Mouse (Mus musculus): ENCODE results near the gene Dffb. TPM values are rescaled to one million over a fixed set of nuclear protein-coding genes. Genes with fewer than 3 reads are reported as not detected.
"Not testable (repeated sequence)": the region's sequence is repeated elsewhere in the genome, so short reads cannot be mapped to it uniquely, and the experiment has no call there.

Dffb gene
- total and polyA plus RNA-seq, 2 experiments from 2014 or later, result 3.0 to 4.2 TPM

- no peak for ATAC-seq (ENCODE audit: insufficient read depth, low read depth)
Observed at GRCm38 (mm10) chr4:153929425-153929824, 45.5 kb downstream of the Dffb start.

GRCm38 (mm10) chr4:153928772-153929299, 46.1 kb downstream of the Dffb start:
- 79% methylated on average over 11 of the region's 11 CpGs for WGBS
- no peak for DNase-seq (ENCODE audit: low spot score)
- H3K27me3 ChIP-seq (ENCODE audit: control insufficient read depth, insufficient read depth, low read length), result no peaks in the 10 kb centered on the region
- no peaks in the 10 kb centered on the region for H3K4me1 ChIP-seq (ENCODE audit: control insufficient read depth, insufficient read depth)
- H3K9me3 ChIP-seq (replicated peaks; ENCODE audit: control insufficient read depth, low read length), result no peaks in the 10 kb centered on the region
- no peak overlapping the region for H3K4me2 ChIP-seq (ENCODE audit: low read depth, low read length)
- H3K4me3 ChIP-seq (ENCODE audit: low read depth, low read length), result no peak overlapping the region
- H3K27ac ChIP-seq (ENCODE audit: low read depth), result no peak overlapping the region
- no peaks in the 10 kb centered on the region for H3K36me3 ChIP-seq (replicated peaks; ENCODE audit: control insufficient read depth, insufficient read depth, low read length)
- no peak for ATAC-seq (ENCODE audit: insufficient read depth, low read depth)
- no peak overlapping the region for H3K9ac ChIP-seq (replicated peaks; ENCODE audit: low read depth, low read length)
- no peak for TF ChIP-seq EP300 (IDR thresholded peaks at IDR 0.05; ENCODE audit: low read depth)
- no peak for TF ChIP-seq CTCF (IDR thresholded peaks at IDR 0.05; ENCODE audit: low read depth)

More at GRCm38 (mm10) chr4:153929425-153929824, 45.5 kb downstream of the Dffb start:
- TF ChIP-seq EP300 (IDR thresholded peaks at IDR 0.05; ENCODE audit: low read depth), result no peak
- TF ChIP-seq CTCF (IDR thresholded peaks at IDR 0.05; ENCODE audit: low read depth), result no peak
- Histone ChIP-seq H3K9me3 (replicated peaks; ENCODE audit: control insufficient read depth, low read length) (no peaks in the 10 kb centered on the region), H3K4me3 (ENCODE audit: low read depth, low read length) (no peak overlapping the region), H3K27me3 (ENCODE audit: control insufficient read depth, insufficient read depth, low read length) (no peaks in the 10 kb centered on the region), H3K4me2 (ENCODE audit: low read depth, low read length) (no peak overlapping the region), H3K36me3 (replicated peaks; ENCODE audit: control insufficient read depth, insufficient read depth, low read length) (no peaks in the 10 kb centered on the region), H3K27ac (ENCODE audit: low read depth) (no peak overlapping the region), H3K9ac (replicated peaks; ENCODE audit: low read depth, low read length) (no peak overlapping the region), H3K4me1 (ENCODE audit: control insufficient read depth, insufficient read depth) (no peaks in the 10 kb centered on the region)
- 65% methylated on average over 10 of the region's 10 CpGs for WGBS
- DNase-seq (ENCODE audit: low spot score), result no peak

- WGBS, result 40% methylated on average over 4 of the region's 4 CpGs
- H3K27ac ChIP-seq (ENCODE audit: low read depth); ATAC-seq (ENCODE audit: insufficient read depth, low read depth): not testable (repeated sequence)
Observed at GRCm38 (mm10) chr4:153922090-153922489, 52.8 kb downstream of the Dffb start.

GRCm38 (mm10) chr4:153920517-153921233, 54.3 kb downstream of the Dffb start:
- Histone ChIP-seq H3K9ac (replicated peaks; ENCODE audit: low read depth, low read length) (no peak overlapping the region), H3K27me3 (ENCODE audit: control insufficient read depth, insufficient read depth, low read length) (no peaks in the 10 kb centered on the region), H3K27ac (ENCODE audit: low read depth) (no peak overlapping the region), H3K36me3 (replicated peaks; ENCODE audit: control insufficient read depth, insufficient read depth, low read length) (no peaks in the 10 kb centered on the region), H3K4me3 (ENCODE audit: low read depth, low read length) (no peak overlapping the region), H3K9me3 (replicated peaks; ENCODE audit: control insufficient read depth, low read length) (no peaks in the 10 kb centered on the region), H3K4me2 (ENCODE audit: low read depth, low read length) (no peak overlapping the region), H3K4me1 (ENCODE audit: control insufficient read depth, insufficient read depth) (no peaks in the 10 kb centered on the region)
- no peak for ATAC-seq (ENCODE audit: insufficient read depth, low read depth)
- WGBS, result 63% methylated on average over 9 of the region's 9 CpGs
- DNase-seq (ENCODE audit: low spot score), result no peak
- TF ChIP-seq CTCF (IDR thresholded peaks at IDR 0.05; ENCODE audit: low read depth) (no peak), EP300 (IDR thresholded peaks at IDR 0.05; ENCODE audit: low read depth) (no peak)

More at GRCm38 (mm10) chr4:153922090-153922489, 52.8 kb downstream of the Dffb start:
- not testable (repeated sequence) for H3K27me3 ChIP-seq (ENCODE audit: control insufficient read depth, insufficient read depth, low read length); H3K9ac ChIP-seq (replicated peaks; ENCODE audit: low read depth, low read length); DNase-seq (ENCODE audit: low spot score); H3K4me3 ChIP-seq (ENCODE audit: low read depth, low read length); H3K36me3 ChIP-seq (replicated peaks; ENCODE audit: control insufficient read depth, insufficient read depth, low read length); H3K9me3 ChIP-seq (replicated peaks; ENCODE audit: control insufficient read depth, low read length); H3K4me1 ChIP-seq (ENCODE audit: control insufficient read depth, insufficient read depth); H3K4me2 ChIP-seq (ENCODE audit: low read depth, low read length)

GRCm38 (mm10) chr4:153917773-153918500, 57.0 kb downstream of the Dffb start:
- Histone ChIP-seq H3K4me1 (ENCODE audit: control insufficient read depth, insufficient read depth) (no peaks in the 10 kb centered on the region), H3K4me2 (ENCODE audit: low read depth, low read length) (no peak overlapping the region), H3K27me3 (ENCODE audit: control insufficient read depth, insufficient read depth, low read length) (no peaks in the 10 kb centered on the region), H3K9me3 (replicated peaks; ENCODE audit: control insufficient read depth, low read length) (no peaks in the 10 kb centered on the region), H3K36me3 (replicated peaks; ENCODE audit: control insufficient read depth, insufficient read depth, low read length) (no peaks in the 10 kb centered on the region), H3K27ac (ENCODE audit: low read depth) (no peak overlapping the region), H3K9ac (replicated peaks; ENCODE audit: low read depth, low read length) (no peak overlapping the region), H3K4me3 (ENCODE audit: low read depth, low read length) (no peak overlapping the region)
- ATAC-seq (ENCODE audit: insufficient read depth, low read depth), result no peak
- TF ChIP-seq EP300 (IDR thresholded peaks at IDR 0.05; ENCODE audit: low read depth) (no peak), CTCF (IDR thresholded peaks at IDR 0.05; ENCODE audit: low read depth) (no peak)
- 35% methylated on average over 8 of the region's 8 CpGs for WGBS
- no peak for DNase-seq (ENCODE audit: low spot score)

Other genes starting within 250 kb of the Dffb start
- 27.1 and 47.0 TPM in 2 replicates for gene A430005L14Rik, start 17.9 kb downstream of the Dffb start, total RNA-seq (2014; rRNA removed; ENCODE audit: low replicate concordance)
- 45.0 and 45.7 TPM in 2 replicates for gene A430005L14Rik, start 17.9 kb downstream of the Dffb start, polyA plus RNA-seq (2015; fragmentation: Nextera tagmentation; extraction: Ambion mirVana)
- gene Cep104, start 68 bp upstream of the Dffb start, total RNA-seq (2014; rRNA removed; ENCODE audit: low replicate concordance), result 9.2 and 13.4 TPM in 2 replicates
- gene Cep104, start 68 bp upstream of the Dffb start, polyA plus RNA-seq (2015; fragmentation: Nextera tagmentation; extraction: Ambion mirVana), result 10.0 and 11.3 TPM in 2 replicates
- gene Lrrc47, start 36.6 kb upstream of the Dffb start, total RNA-seq (2014; rRNA removed; ENCODE audit: low replicate concordance), result 13.4 and 18.0 TPM in 2 replicates
- gene Lrrc47, start 36.6 kb upstream of the Dffb start, polyA plus RNA-seq (2015; fragmentation: Nextera tagmentation; extraction: Ambion mirVana), result 11.1 and 12.2 TPM in 2 replicates
- gene Smim1, start 51.1 kb upstream of the Dffb start, total RNA-seq (2014; rRNA removed; ENCODE audit: low replicate concordance), result 15.9 and 26.5 TPM in 2 replicates
- gene Smim1, start 51.1 kb upstream of the Dffb start, polyA plus RNA-seq (2015; fragmentation: Nextera tagmentation; extraction: Ambion mirVana), result 23.8 and 32.6 TPM in 2 replicates
- not detected in 2 replicates for gene Ccdc27, start 67.6 kb upstream of the Dffb start, total RNA-seq (2014; rRNA removed; ENCODE audit: low replicate concordance)
- not detected in 2 replicates for gene Ccdc27, start 67.6 kb upstream of the Dffb start, polyA plus RNA-seq (2015; fragmentation: Nextera tagmentation; extraction: Ambion mirVana)
- not detected in 2 replicates for gene Trp73, start 165.1 kb upstream of the Dffb start, total RNA-seq (2014; rRNA removed; ENCODE audit: low replicate concordance)
- gene Trp73, start 165.1 kb upstream of the Dffb start, polyA plus RNA-seq (2015; fragmentation: Nextera tagmentation; extraction: Ambion mirVana), result 0.08 TPM in 1 of 2 replicates, not detected in the other
- 18.5 and 24.0 TPM in 2 replicates for gene Wrap73, start 167.2 kb upstream of the Dffb start, total RNA-seq (2014; rRNA removed; ENCODE audit: low replicate concordance)
- gene Wrap73, start 167.2 kb upstream of the Dffb start, polyA plus RNA-seq (2015; fragmentation: Nextera tagmentation; extraction: Ambion mirVana), result 14.3 and 16.6 TPM in 2 replicates
- gene Tprgl, start 185.5 kb upstream of the Dffb start, total RNA-seq (2014; rRNA removed; ENCODE audit: low replicate concordance), result 116 and 146 TPM in 2 replicates
- gene Tprgl, start 185.5 kb upstream of the Dffb start, polyA plus RNA-seq (2015; fragmentation: Nextera tagmentation; extraction: Ambion mirVana), result 123 and 131 TPM in 2 replicates
- 53.3 and 79.8 TPM in 2 replicates for gene Megf6, start 195.6 kb upstream of the Dffb start, total RNA-seq (2014; rRNA removed; ENCODE audit: low replicate concordance)
- gene Megf6, start 195.6 kb upstream of the Dffb start, polyA plus RNA-seq (2015; fragmentation: Nextera tagmentation; extraction: Ambion mirVana), result 11.6 and 12.9 TPM in 2 replicates

Data from heart, postnatal 0 days (tissue).